Mouse (Mus musculus) cerebellum, adult 2 months (tissue): Measurements from ENCODE around the gene Plpp2.

Experiments
- CTCF ChIP-seq: fragments of 200-500 bp; IDR thresholded peaks from 2 replicates; pipeline ENCODE4 v1.5.1; 2011; ENCODE audit warnings: low read depth, mild to moderate bottlenecking, control low read depth, low read length, moderate library complexity, borderline replicate concordance; ENCODE audit not compliant: insufficient read depth
- POLR2A ChIP-seq: fragments of 200-500 bp; IDR thresholded peaks from 2 replicates; pipeline ENCODE4 v1.6.1; 2011; ENCODE audit warnings: low read length, control low read depth, borderline replicate concordance; ENCODE audit not compliant: insufficient read depth

GRCm38 (mm10) chr10:79528081-79528480 is 5.5 kb downstream of the Plpp2 start:
- TF ChIP-seq POLR2A (no peak), CTCF (no peak)
